Mouse (Mus musculus) kidney, adult 2 months (tissue): Measurements from ENCODE around the gene Maml2. TPM values are rescaled to one million over a fixed set of nuclear protein-coding genes. Genes with fewer than 3 reads are reported as not detected.
A peak's percentile ranks its signal among the peaks of the same experiment; 100 is the strongest.
"Not testable (repeated sequence)": the region's sequence is repeated elsewhere in the genome, so short reads cannot be mapped to it uniquely, and the experiment has no call there.

ENCODE experiments used
- DNase-seq: peaks from one replicate; pipeline ENCODE4 v3.0.0; 2021
- H3K27ac ChIP-seq: fragments of 200-500 bp; 2 replicates; pipeline ENCODE4 v1.5.1; 2012; ENCODE audit warnings: low read depth, low read length, control low read depth, inconsistent platforms; ENCODE audit not compliant: insufficient read depth
- H3K27me3 ChIP-seq: fragments of 200-500 bp; replicated peaks from 2 replicates; pipeline ENCODE4 v1.6.1; 2012; ENCODE audit warnings: mild to moderate bottlenecking, moderate library complexity, low read length, inconsistent platforms; ENCODE audit not compliant: control insufficient read depth, insufficient read depth
- H3K36me3 ChIP-seq: fragments of 200-500 bp; 2 replicates; pipeline ENCODE4 v1.6.1; 2012; ENCODE audit warnings: mild to moderate bottlenecking, moderate library complexity, low read length, inconsistent platforms; ENCODE audit not compliant: control insufficient read depth, insufficient read depth
- H3K4me1 ChIP-seq: fragments of 200-500 bp; 2 replicates; pipeline ENCODE4 v1.6.1; 2011; ENCODE audit warnings: low read length; ENCODE audit not compliant: control insufficient read depth, insufficient read depth
- H3K4me3 ChIP-seq: fragments of 200-500 bp; 2 replicates; pipeline ENCODE4 v1.5.1; 2011; ENCODE audit warnings: mild to moderate bottlenecking, low read depth, low read length, control low read depth; ENCODE audit not compliant: insufficient read depth
- CTCF ChIP-seq: fragments of 200-500 bp; conservative IDR thresholded peaks from 2 replicates; pipeline ENCODE4 v1.5.1; 2011; ENCODE audit warnings: low read depth, mild to moderate bottlenecking, control low read depth, low read length, moderate library complexity, mixed read lengths; ENCODE audit not compliant: insufficient read depth, insufficient read length
- POLR2A ChIP-seq: fragments of 200-500 bp; IDR thresholded peaks from one replicate; pipeline ENCODE4 v1.6.1; 2011; ENCODE audit warnings: low read depth, low read length, control low read depth
- WGBS: fragments of 180-500 bp; shearing (Covaris S2); methylation state at CpG from one replicate; pipeline ENCODE4 v1.1.7; 2018; 5-methylcytosine and 5-hydroxymethylcytosine counted together
- polyA plus RNA-seq: library from polyadenylated mRNA; depleted of rRNA; stranded (reverse); fragments of >200 nt; gene quantifications from 2 replicates; pipeline ENCODE4 v1.2.3, GENCODE M21; 2012

Maml2 gene
- polyA plus RNA-seq, 1 experiment: 4.8 TPM

DNA sequence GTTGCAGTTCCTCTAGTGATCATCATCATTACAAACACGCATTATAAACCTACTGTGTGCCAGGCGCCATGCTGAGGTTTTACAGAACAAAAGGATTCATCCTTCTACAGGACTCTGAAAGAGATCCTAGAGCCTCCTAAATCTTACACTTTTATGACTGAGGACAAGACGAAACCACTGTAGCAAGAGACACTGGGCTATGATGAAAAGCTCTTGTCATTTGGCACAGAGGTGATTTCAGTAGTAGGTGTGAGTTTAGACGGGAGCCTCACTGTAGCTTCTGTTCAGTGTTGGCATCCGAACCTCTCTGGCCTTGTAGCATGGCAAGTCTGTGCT lies 402.0 kb downstream of the Maml2 start:
- Histone ChIP-seq H3K4me3 (no peak overlapping the region), H3K27me3 (no peaks in the 10 kb centered on the region), H3K27ac (no peak overlapping the region), H3K4me1 (no peaks in the 10 kb centered on the region), H3K36me3 (no peaks in the 10 kb centered on the region)
- 83% methylated on average over 5 of the region's 5 CpGs for WGBS
- TF ChIP-seq POLR2A (no peak), CTCF (no peak)
- no peak for DNase-seq

- no peak for TF ChIP-seq POLR2A
- TF ChIP-seq CTCF: no peak
- WGBS: 94% methylated on average over 12 of the region's 12 CpGs
- H3K4me1 ChIP-seq: no peaks in the 10 kb centered on the region
- no peaks in the 10 kb centered on the region for H3K36me3 ChIP-seq
- no peak overlapping the region for H3K27ac ChIP-seq
- peak; percentile 10 for DNase-seq
- no peak overlapping the region for H3K4me3 ChIP-seq
- no peaks in the 10 kb centered on the region for H3K27me3 ChIP-seq
Measured at GRCm38 (mm10) chr9:13701773-13702172, 404.0 kb downstream of the Maml2 start.

DNA sequence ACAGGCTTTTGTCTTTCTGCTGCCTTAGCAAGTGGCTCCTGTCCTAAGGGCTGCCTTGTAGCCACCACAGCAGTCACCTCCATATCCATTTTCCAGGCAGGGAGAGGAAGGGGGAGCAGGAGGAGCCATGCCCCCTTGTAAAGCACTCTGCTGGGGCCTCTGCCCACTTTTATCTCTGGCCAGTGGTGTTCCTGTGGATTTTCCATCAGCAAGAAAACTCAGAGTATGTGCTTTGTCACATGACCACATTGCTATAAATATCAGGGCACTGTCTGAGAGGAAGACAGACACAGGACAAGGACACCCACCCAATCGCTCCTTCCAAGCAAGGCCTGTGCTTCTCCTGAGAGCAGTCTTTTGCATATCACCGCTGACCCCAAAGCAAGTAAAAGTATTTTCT lies 405.3 kb downstream of the Maml2 start:
- Histone ChIP-seq H3K27me3 (no peaks in the 10 kb centered on the region), H3K36me3 (no peaks in the 10 kb centered on the region), H3K27ac (no peak overlapping the region), H3K4me3 (no peak overlapping the region), H3K4me1 (no peaks in the 10 kb centered on the region)
- WGBS: 93% methylated on average over 2 of the region's 2 CpGs
- TF ChIP-seq POLR2A (no peak), CTCF (no peak)
- DNase-seq: no peak

DNA sequence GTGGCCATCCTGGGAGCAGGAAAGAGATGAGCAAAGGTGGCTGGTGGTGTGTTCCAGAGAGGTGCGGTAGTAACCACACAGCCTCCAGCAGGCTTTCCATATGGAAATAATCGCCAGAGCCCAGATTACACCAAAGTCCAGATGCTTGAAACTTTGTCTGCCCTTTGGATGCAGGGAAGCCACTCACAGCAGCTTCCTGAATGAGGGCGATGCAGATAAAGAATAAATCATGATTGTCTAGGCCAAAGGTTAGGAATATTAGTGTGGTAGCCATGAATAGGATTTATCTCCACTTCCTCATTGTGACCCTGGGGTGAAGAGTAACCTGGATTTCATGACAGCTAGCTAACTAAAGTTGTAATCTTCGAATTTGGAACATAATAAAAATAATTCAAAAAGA lies 407.2 kb downstream of the Maml2 start:
- H3K27me3 ChIP-seq: no peaks in the 10 kb centered on the region
- no peaks in the 10 kb centered on the region for H3K4me1 ChIP-seq
- WGBS: 74% methylated on average over 4 of the region's 4 CpGs
- H3K36me3 ChIP-seq: no peaks in the 10 kb centered on the region
- no peak for TF ChIP-seq CTCF
- no peak for TF ChIP-seq POLR2A
- H3K27ac ChIP-seq: no peak overlapping the region
- no peak overlapping the region for H3K4me3 ChIP-seq
- DNase-seq: no peak

DNA sequence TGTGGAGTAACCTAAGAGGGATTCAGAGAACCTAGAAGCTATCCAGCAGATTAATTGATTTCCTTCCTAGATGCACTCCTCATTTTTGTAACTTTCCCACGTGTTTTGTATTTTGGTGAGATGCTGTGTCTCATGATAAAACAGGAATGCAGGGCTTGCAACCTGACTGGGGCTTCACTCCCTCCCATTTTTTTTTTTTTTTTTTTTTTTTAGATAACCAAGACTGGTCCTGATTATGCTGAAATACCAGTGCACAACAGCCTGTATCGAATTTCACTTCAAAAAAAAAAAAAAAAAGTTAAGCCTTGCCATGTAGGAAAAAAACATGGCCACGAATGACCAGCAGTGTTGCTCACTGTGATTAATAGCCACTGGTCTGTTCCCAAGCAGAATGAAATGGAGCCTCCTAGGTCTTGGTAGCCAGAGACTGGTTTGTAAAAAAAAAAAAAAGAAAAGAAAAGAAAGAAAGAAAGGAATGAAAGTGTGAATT lies 409.4 kb downstream of the Maml2 start:
- no peaks in the 10 kb centered on the region for H3K27me3 ChIP-seq
- H3K4me1 ChIP-seq: no peaks in the 10 kb centered on the region
- H3K27ac ChIP-seq: no peak overlapping the region
- H3K4me3 ChIP-seq: no peak overlapping the region
- H3K36me3 ChIP-seq: no peaks in the 10 kb centered on the region
- TF ChIP-seq POLR2A (no peak), CTCF (no peak)
- DNase-seq: no peak
- 40% methylated on average over 3 of the region's 3 CpGs for WGBS

DNA sequence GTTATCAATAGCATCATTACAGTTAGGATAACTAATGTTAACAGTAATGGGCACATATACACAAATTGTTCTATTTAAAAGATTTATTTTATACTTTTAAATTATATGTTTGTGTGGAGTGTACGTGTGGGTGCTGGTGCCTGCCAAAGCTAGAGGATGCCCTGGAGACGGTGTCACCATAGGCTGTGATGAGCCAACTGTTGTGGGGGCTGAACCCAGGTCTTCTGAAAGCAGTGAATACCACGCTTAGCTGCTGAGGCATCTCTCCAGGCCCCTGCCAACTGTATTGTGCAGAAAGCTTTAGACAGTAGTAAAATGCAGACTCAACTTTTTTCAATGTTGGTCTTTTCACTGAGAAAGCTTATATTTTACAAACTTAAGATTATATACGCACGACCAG lies 411.7 kb downstream of the Maml2 start:
- H3K4me3 ChIP-seq: no peak overlapping the region
- WGBS: 86% methylated on average over 5 of the region's 5 CpGs
- no peak overlapping the region for H3K27ac ChIP-seq
- no peaks in the 10 kb centered on the region for H3K36me3 ChIP-seq
- no peak for TF ChIP-seq CTCF
- no peak for TF ChIP-seq POLR2A
- no peaks in the 10 kb centered on the region for H3K4me1 ChIP-seq
- no peaks in the 10 kb centered on the region for H3K27me3 ChIP-seq
- no peak for DNase-seq

- H3K27ac ChIP-seq, H3K4me1 ChIP-seq, H3K4me3 ChIP-seq, DNase-seq, H3K27me3 ChIP-seq, H3K36me3 ChIP-seq: not testable (repeated sequence)
- WGBS: 80% methylated on average over 2 of the region's 2 CpGs
Measured at GRCm38 (mm10) chr9:13715891-13716290, 418.1 kb downstream of the Maml2 start.

DNA sequence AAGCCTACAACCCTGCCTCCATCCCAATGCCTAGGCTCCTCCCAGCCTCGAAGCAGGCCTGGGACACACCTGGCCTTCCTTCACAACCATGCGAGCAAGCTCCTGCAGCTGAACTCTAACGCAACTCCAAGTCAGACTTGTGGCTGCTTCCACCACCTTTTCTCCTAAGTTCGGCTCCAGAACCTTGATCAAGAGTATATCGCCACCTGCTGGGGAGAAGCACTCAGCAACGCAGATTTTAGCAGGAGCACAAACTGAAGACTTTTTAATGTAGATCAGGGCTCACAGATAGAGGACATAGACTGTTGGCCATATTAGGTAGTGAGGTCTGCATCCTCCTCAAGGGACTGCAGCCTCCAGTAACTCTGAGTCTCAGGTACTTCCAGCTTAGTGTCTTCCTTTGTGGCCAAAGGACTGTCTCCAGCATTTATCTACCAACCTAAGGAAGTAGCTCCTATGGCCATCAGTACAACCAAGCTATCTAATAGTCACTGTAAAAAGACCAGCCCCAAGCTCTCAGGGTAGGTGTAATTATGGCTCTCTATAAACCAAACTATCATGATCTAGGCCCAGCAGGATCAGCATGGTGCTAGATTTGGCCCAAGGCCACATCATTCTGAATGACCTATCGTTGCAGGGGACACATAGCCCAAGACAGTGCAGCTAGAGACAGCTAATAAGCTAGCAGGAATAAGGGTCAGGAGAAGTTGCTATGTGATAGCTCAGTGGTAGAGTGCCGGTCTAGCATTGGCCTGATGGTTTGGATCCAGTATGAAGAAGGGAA lies 418.8 kb downstream of the Maml2 start:
- Histone ChIP-seq H3K27ac (no peak overlapping the region), H3K4me1 (no peaks in the 10 kb centered on the region), H3K4me3 (no peak overlapping the region), H3K36me3 (no peaks in the 10 kb centered on the region), H3K27me3 (no peaks in the 10 kb centered on the region)
- DNase-seq: peak; percentile 84
- WGBS: 26% methylated on average over 8 of the region's 8 CpGs
- TF ChIP-seq POLR2A (no peak), CTCF (peak; percentile 83)
